Mouse (Mus musculus): ENCODE results near the gene Pbxip1. TPM values are rescaled to one million over a fixed set of nuclear protein-coding genes. Genes with fewer than 3 reads are reported as not detected.

The Pbxip1 gene
- polyA plus RNA-seq, 1 experiment, result 60.5 TPM

- H3K4me1 ChIP-seq (ENCODE audit: control insufficient read depth, insufficient read depth, low read length), result no peaks in the 10 kb centered on the region
- peak within 1 kb of the TSS; percentile 90 for H3K4me3 ChIP-seq (replicated peaks; ENCODE audit: control insufficient read depth, low read depth, low read length)
- 2% methylated on average over 68 of the region's 68 CpGs for WGBS
- peak within 1 kb of the TSS; percentile 89 for H3K27ac ChIP-seq (ENCODE audit: control insufficient read depth, insufficient read depth, low read depth, low read length, poor library complexity)
- TF ChIP-seq CTCF (IDR thresholded peaks at IDR 0.05; ENCODE audit: control insufficient read depth, insufficient read depth, low read length) (no peak), POLR2A (IDR thresholded peaks at IDR 0.05; ENCODE audit: borderline replicate concordance, control insufficient read depth, low read depth, low read length) (peak; percentile 72)
Observed at GRCm38 (mm10) chr3:89430171-89431159, 6.0 kb upstream of the Pbxip1 start, which contains the start of gene Pygo2. Gene Pygo2 (plus strand): TSS chr3:89430214.

DNA sequence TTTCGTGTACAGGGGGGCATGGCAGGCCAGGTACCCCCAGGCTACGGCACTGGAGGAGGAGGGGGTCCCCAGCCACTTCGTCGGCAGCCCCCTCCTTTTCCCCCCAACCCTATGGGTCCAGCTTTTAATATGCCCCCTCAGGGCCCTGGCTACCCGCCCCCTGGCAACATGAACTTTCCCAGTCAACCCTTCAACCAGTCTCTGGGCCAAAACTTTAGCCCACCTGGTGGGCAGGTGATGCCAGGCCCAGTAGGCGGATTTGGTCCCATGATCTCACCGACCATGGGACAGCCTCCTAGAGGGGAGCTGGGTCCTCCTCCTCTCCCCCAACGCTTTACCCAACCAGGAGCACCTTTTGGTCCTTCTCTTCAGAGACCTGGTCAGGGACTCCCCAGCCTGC lies 3.9 kb upstream of the Pbxip1 start:
- Histone ChIP-seq H3K4me3 (replicated peaks; ENCODE audit: control insufficient read depth, low read depth, low read length) (no peak overlapping the region), H3K4me1 (ENCODE audit: control insufficient read depth, insufficient read depth, low read length) (peaks cover 6% of the 10 kb centered on the region), H3K27ac (ENCODE audit: control insufficient read depth, insufficient read depth, low read depth, low read length, poor library complexity) (no peak overlapping the region)
- WGBS, result 91% methylated on average over 8 of the region's 8 CpGs
- TF ChIP-seq POLR2A (IDR thresholded peaks at IDR 0.05; ENCODE audit: borderline replicate concordance, control insufficient read depth, low read depth, low read length) (no peak), CTCF (IDR thresholded peaks at IDR 0.05; ENCODE audit: control insufficient read depth, insufficient read depth, low read length) (no peak)

DNA sequence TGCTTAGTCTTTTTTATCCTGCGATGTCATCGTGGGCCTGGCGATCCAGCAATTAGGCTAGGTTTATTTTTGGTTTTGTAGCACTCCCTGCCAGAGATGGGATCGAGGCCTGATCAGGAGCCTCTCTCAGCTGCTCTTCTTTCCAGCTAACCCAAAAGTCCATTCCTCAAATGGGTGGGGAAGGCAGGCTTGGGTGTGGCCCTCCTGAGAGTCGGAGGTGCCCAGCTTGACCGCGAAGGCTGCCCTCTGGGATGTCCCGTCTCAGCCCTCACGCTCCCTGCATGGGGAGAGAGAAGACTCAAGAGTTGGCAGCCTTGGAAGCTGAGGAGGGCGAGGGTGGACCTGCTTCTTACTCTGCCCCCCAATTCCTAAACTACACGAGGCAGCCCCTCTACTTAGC lies 2.0 kb upstream of the Pbxip1 start:
- Histone ChIP-seq H3K27ac (ENCODE audit: control insufficient read depth, insufficient read depth, low read depth, low read length, poor library complexity) (no peak overlapping the region), H3K4me3 (replicated peaks; ENCODE audit: control insufficient read depth, low read depth, low read length) (no peak overlapping the region), H3K4me1 (ENCODE audit: control insufficient read depth, insufficient read depth, low read length) (peaks cover 7% of the 10 kb centered on the region)
- TF ChIP-seq CTCF (IDR thresholded peaks at IDR 0.05; ENCODE audit: control insufficient read depth, insufficient read depth, low read length) (no peak), POLR2A (IDR thresholded peaks at IDR 0.05; ENCODE audit: borderline replicate concordance, control insufficient read depth, low read depth, low read length) (no peak)
- 89% methylated on average over 11 of the region's 11 CpGs for WGBS

- TF ChIP-seq POLR2A (IDR thresholded peaks at IDR 0.05; ENCODE audit: borderline replicate concordance, control insufficient read depth, low read depth, low read length) (no peak), CTCF (IDR thresholded peaks at IDR 0.05; ENCODE audit: control insufficient read depth, insufficient read depth, low read length) (no peak)
- Histone ChIP-seq H3K27ac (ENCODE audit: control insufficient read depth, insufficient read depth, low read depth, low read length, poor library complexity) (no peak overlapping the region), H3K4me1 (ENCODE audit: control insufficient read depth, insufficient read depth, low read length) (peaks cover 7% of the 10 kb centered on the region), H3K4me3 (replicated peaks; ENCODE audit: control insufficient read depth, low read depth, low read length) (no peak overlapping the region)
- WGBS, result 91% methylated on average over 7 of the region's 7 CpGs
Observed at GRCm38 (mm10) chr3:89435041-89435440, 1.5 kb upstream of the Pbxip1 start.

GRCm38 (mm10) chr3:89437269-89437668 lies 763 bp downstream of the Pbxip1 start:
- peaks cover 7% of the 10 kb centered on the region for H3K4me1 ChIP-seq (ENCODE audit: control insufficient read depth, insufficient read depth, low read length)
- H3K27ac ChIP-seq (ENCODE audit: control insufficient read depth, insufficient read depth, low read depth, low read length, poor library complexity), result peak overlapping the region; percentile 64
- WGBS, result 5% methylated on average over 5 of the region's 5 CpGs
- peak overlapping the region; percentile 64 for H3K4me3 ChIP-seq (replicated peaks; ENCODE audit: control insufficient read depth, low read depth, low read length)
- no peak for TF ChIP-seq POLR2A (IDR thresholded peaks at IDR 0.05; ENCODE audit: borderline replicate concordance, control insufficient read depth, low read depth, low read length)
- TF ChIP-seq CTCF (IDR thresholded peaks at IDR 0.05; ENCODE audit: control insufficient read depth, insufficient read depth, low read length), result no peak

- TF ChIP-seq CTCF (IDR thresholded peaks at IDR 0.05; ENCODE audit: control insufficient read depth, insufficient read depth, low read length), result no peak
- TF ChIP-seq POLR2A (IDR thresholded peaks at IDR 0.05; ENCODE audit: borderline replicate concordance, control insufficient read depth, low read depth, low read length), result no peak
- Histone ChIP-seq H3K4me3 (replicated peaks; ENCODE audit: control insufficient read depth, low read depth, low read length) (no peak overlapping the region), H3K4me1 (ENCODE audit: control insufficient read depth, insufficient read depth, low read length) (peaks cover 7% of the 10 kb centered on the region), H3K27ac (ENCODE audit: control insufficient read depth, insufficient read depth, low read depth, low read length, poor library complexity) (no peak overlapping the region)
- 90% methylated on average over 2 of the region's 2 CpGs for WGBS
Observed at GRCm38 (mm10) chr3:89440691-89441090, 4.2 kb downstream of the Pbxip1 start.

GRCm38 (mm10) chr3:89448720-89449537 lies 12.4 kb downstream of the Pbxip1 start:
- Histone ChIP-seq H3K4me1 (ENCODE audit: control insufficient read depth, insufficient read depth, low read length) (peaks cover 2% of the 10 kb centered on the region; the same call in 1 of the 2 replicates), H3K27ac (ENCODE audit: control insufficient read depth, insufficient read depth, low read depth, low read length, poor library complexity) (peak overlapping the region; percentile 2; the same call in 1 of the 2 replicates), H3K4me3 (replicated peaks; ENCODE audit: control insufficient read depth, low read depth, low read length) (no peak overlapping the region)
- TF ChIP-seq CTCF (IDR thresholded peaks at IDR 0.05; ENCODE audit: control insufficient read depth, insufficient read depth, low read length) (no peak), POLR2A (IDR thresholded peaks at IDR 0.05; ENCODE audit: borderline replicate concordance, control insufficient read depth, low read depth, low read length) (no peak)
- 38% methylated on average over 13 of the region's 13 CpGs for WGBS

DNA sequence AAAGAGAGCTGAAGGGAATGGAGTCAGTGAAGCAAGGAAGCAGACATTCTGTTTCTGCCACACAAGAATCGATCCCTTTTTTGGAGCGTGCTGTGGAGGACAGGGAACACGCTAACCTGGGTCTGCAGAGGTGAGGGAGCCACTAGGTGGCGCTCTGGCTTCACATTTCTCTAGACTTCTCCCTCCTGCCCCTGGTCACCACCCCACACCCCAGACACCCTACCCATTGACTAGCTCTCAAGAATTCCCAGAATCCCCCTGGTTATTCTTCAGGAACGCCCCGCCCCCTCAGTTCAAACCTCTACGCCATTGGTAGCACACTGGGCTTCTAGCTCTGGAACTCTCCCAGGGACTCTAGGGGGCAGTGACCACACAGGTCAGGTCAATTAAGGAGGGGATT lies 13.0 kb downstream of the Pbxip1 start:
- Histone ChIP-seq H3K4me1 (ENCODE audit: control insufficient read depth, insufficient read depth, low read length) (peaks cover 2% of the 10 kb centered on the region; the same call in 1 of the 2 replicates), H3K27ac (ENCODE audit: control insufficient read depth, insufficient read depth, low read depth, low read length, poor library complexity) (no peak overlapping the region; the same call in 1 of the 2 replicates), H3K4me3 (replicated peaks; ENCODE audit: control insufficient read depth, low read depth, low read length) (no peak overlapping the region)
- TF ChIP-seq CTCF (IDR thresholded peaks at IDR 0.05; ENCODE audit: control insufficient read depth, insufficient read depth, low read length) (peak; percentile 91), POLR2A (IDR thresholded peaks at IDR 0.05; ENCODE audit: borderline replicate concordance, control insufficient read depth, low read depth, low read length) (no peak)
- 10% methylated on average over 7 of the region's 7 CpGs for WGBS
